Mouse (Mus musculus) embryo, embryonic 9.5 days (tissue): ENCODE measurements around the gene Plcb4.

Experiments
- DNase-seq: peaks from one replicate; pipeline ENCODE4 v3.0.0-alpha.2; 2017; ENCODE audit errors: extremely low spot score

The Plcb4 gene

DNA sequence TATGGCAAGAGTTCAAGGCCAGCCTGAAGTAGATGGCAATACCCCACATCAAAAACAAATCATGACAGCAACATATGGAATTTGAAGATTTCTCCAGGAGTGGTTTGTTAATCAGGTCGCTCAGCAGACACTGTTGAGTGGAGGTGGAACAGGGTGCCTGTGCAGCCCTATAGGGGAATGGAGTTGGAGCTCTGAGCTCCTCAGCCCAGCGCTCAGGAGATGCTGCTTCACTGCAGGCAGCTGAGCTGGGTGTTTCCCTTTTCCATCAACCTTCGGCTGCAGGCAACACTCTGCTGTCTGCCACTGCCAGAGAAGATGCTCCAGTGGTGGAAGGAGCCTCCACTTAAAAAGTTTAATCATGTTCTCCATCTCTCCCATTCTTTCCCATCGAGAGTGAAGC lies 149.5 kb downstream of the Plcb4 start:
- no peak for DNase-seq

DNA sequence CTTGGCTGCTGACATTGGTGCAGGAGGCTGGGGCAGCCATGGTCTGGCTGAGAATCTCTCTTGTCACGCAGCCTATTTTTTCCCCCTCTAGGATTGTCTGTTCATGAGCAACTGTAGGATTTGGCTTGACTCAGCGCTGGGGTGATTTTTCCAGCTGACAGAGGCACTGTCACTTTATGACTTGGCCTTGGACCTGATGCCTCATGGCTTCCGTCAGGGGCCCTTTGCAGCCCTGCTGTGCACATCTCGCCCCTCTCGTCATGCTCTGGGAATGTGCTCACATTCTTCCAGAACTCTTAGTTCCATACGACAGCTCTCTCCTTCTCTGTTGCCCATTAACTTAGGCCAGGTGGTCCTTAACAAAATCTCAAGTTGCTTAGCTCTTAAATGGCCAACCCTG lies 152.0 kb downstream of the Plcb4 start:
- DNase-seq, result no peak

GRCm38 (mm10) chr2:135811453-135812101 lies 152.8 kb downstream of the Plcb4 start:
- DNase-seq, result no peak

GRCm38 (mm10) chr2:135812701-135813246 lies 154.0 kb downstream of the Plcb4 start:
- DNase-seq, result no peak

DNA sequence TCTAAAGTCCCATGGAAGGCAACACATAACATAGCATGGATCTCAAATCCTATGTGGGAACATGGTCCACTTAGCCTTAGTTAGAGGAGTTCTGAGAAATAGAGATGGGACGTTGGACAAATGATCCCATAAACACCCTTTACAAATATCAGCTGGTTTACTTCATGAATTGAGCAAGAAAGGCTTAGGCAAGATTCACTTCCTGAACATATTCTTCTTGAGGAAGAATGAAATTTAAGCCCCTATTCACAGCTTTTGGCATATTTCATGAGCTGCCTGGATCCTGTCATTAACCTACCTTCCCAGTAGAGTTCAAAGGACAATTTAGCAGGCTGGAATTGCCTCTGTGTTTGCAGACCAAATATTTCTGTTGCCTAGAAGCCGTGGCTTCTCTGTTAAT lies 161.9 kb downstream of the Plcb4 start:
- no peak for DNase-seq

- DNase-seq, result no peak
These were observed 164.9 kb downstream of the Plcb4 start for GRCm38 (mm10) chr2:135823690-135824089.

DNA sequence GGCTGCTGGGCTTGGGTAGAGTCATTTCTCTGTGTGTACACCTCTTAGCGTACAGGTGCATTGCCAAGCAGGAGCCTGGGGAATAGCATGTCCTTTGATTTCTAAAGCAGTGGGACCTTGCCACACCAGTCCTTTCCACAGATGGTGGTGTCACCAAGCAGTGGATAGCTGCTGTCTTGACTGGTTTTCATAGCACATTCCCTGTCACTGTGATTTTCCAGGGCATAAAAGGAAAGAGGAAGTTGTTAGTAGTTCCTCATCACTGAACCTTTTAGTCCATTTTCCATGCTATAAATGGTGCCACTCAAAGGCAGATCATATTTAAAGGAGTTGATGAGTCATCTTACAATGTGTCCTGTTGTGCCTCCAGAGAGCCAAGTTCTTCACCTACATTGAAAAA lies 165.9 kb downstream of the Plcb4 start:
- DNase-seq, result no peak

DNA sequence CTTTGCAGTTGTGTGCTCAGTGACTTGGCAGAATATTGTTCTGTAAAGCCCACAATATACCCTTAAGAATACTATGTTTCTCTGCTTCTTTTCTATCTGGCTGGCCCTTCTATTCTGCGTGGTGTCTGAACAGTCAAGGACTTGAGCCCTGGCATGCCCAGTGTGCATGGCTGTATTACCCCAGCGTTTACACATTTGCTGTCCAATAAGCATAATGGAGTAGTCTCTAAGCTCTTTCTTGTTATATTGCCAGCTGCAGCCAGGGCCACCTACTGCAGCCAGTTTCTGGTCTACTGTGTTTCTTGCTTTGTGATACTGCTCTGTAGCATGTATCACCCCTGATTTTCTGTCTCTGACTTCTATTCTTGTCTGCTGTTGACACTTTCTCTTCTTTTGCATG lies 166.8 kb downstream of the Plcb4 start:
- no peak for DNase-seq

DNA sequence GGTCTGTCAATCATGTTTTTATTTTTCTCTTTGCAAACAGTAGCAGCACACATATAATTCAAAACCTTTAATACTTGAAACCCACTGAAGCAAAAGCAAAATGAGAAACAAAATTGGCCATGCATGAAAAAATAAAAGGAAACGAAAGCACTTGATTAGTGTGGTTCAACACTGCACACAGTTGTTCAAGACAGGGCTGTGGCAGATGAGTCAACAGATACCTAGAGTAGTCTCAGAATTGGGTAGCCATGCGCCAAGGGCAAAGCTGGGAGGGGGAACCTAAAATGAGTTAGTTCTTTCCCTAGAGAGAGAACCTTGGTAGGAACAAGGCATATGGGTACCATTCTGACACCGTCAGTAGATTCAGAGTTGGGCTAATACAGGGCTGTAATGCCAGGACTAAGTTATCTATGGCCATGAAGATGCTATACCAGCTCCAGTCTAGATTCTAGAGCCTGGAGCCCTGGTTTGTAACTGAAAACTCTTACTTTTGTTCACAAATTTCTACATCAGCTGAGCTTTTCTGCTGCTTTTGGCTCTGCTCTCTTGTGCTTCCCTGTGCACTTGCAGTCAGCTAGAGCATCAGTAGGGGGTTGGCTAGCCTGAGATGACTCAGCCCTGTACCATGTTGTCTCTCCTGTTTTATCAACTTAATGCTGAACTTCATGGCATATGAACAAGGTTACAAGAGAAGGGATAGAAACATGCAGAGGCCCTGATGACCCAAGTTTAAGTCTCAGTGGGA lies 168.0 kb downstream of the Plcb4 start:
- no peak for DNase-seq

DNA sequence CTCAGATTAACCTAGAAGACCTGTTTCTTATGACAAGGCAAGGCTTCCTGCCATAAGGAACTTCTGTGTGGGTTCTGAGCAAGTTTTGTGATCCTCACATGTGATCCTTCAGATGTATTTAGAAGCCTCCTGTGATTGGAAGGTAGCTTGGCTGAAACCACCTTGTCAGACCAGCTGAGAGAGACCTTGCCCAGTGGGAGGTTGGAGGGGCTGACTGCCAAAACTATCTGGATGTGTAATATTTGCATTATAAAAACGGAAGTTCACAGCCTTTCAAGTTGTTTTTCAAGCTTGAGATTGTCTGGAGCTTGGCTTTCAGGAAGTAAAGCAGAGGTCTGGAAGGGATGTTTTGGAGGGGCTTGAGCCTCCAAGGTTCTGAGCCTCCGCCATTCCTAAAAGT lies 169.6 kb downstream of the Plcb4 start:
- DNase-seq, result no peak

DNA sequence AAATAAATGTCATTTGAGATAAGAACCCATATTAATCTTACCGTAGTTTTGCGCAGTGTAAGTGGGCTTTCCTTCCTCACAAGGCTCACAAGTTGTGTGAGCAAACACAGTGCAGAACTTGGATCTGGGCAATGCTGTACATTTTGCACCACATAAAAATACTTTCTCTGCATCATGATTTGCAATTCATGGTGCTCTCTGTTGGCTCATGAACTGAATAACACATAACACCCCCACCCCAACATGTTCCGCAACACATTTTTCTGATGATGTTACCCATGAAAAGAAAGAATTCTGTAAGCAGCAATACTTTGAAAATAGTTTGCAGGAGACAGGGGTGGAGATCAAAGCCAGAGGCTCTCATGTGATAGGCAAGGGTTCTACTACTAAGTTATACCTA lies 174.9 kb downstream of the Plcb4 start:
- DNase-seq, result no peak

- no peak for DNase-seq
These were observed 175.6 kb downstream of the Plcb4 start for GRCm38 (mm10) chr2:135834435-135834834.

- no peak for DNase-seq
These were observed 177.1 kb downstream of the Plcb4 start for GRCm38 (mm10) chr2:135835911-135836310.

DNA sequence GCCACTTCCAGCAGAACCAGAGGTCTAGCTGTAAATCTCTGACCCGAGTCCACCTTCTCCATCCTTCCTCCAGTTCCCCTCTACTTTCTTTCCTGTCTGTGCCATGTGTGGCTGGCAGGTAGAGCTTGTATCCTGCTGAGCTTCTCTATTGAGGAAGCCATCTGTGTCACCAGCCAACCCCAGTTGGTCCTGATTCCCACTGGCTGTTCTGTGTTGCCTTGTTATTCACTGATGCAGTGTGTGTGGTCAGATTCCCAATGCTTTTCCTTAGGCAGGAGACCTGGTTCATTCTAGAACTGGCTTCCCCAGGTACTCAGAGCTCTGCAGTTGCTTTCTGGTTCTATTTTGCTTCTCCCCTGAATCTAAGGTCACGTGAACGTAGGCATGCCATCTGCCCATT lies 177.6 kb downstream of the Plcb4 start:
- no peak for DNase-seq

DNA sequence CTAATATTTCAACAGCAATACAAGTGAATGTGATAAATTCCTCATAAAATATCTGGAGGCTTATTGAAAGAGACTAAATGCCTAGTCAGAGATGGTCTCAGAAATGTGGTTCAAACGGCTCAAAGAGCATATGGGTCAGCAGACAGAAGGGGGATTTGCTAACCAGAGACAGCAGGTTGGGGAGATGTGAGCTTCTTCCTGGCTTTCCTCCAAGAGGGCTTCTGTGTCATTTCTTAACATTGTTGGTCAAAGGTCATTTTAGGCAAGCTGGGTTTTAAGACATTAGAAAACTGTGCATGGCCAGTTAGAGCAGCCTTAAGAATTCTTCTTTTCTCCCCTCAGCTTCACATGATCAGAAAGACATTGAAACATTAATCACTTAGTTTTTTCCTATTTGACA lies 178.9 kb downstream of the Plcb4 start:
- no peak for DNase-seq

DNA sequence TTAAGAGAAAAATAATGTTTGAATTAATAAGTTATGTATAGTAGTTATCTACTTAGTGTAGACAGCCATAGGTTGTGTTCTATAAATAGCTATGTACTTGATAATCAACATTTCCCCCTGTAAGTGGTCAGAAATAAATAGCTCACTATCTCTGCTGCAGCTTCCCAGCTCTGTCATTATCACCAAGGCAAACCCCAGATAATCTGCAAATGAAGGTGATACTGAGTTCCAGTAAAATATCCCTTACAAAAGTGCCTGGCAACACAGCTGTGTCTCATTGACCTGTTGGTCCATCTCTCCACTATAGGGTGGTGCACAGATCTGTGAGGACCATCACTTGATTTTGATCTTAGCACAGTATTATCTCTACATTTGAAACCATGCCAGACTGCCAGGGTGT lies 179.3 kb downstream of the Plcb4 start:
- DNase-seq, result no peak

DNA sequence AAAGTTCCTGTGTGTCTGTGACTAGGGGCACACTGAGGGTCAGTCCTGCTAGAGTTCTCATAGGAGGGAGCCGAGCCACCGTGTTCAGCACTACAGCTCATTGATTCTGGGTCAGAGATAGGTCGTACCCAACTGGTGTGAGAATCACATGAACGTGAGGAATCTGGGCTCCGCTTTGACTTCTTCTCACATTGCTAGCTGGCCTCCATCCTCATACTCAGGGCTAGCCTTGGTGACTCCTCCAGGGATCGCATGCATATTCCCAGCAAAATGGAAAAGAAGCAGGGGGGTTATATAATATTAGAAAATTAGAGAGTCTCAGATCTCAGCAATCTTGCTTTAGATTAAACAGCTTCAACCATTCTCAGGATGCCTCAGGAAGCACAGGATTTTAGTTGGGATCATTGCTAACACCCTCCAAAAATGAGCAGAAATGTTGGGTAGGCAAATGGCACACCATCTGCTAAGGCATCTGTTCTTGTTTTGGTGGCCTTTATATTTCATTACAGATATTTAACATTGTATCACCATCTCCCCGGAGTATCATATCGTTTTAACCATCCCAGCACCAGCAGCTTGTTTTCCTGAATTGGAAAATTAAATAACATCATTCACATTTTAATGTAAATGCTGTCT lies 180.0 kb downstream of the Plcb4 start:
- DNase-seq, result no peak

DNA sequence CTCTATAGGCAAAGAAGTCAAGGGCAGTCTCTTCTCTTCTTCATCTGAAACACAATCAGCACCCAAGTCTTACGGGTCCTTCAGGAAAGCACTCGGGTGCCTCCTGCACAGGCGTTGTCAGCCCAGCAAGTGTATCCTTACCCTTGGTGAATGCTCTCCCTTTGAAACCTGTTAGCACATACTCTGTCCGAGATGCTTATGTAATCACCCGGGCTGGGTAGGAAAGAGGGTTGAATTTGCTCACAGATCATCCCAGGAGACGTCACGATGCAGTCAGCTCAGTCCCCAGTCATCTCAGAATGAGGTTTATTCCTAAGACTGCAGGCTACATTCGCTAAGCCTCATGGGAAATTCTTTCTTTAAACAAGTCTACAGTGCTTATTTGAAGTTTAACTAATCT lies 184.9 kb downstream of the Plcb4 start:
- DNase-seq, result no peak

DNA sequence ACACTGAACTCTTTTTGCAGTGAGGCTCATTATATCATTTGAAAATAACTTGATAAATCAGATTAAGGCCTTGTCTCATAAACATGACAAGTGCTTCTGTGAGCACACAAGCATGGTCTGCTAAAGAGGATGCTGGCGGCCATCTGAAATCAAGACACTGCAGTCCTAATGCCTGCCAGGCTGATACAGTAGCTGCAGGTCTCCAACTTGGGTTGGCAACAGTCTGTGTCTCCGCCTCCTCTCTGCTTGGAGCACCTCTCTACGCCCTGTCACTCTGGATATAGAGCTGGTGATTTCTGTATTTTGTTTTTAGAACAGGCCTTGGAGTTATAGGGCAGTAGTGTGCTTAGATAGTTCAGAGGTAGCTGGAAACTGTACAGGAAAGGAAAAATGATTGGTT lies 188.1 kb downstream of the Plcb4 start:
- no peak for DNase-seq

- no peak for DNase-seq
These were observed 188.9 kb downstream of the Plcb4 start for GRCm38 (mm10) chr2:135847738-135848137.

DNA sequence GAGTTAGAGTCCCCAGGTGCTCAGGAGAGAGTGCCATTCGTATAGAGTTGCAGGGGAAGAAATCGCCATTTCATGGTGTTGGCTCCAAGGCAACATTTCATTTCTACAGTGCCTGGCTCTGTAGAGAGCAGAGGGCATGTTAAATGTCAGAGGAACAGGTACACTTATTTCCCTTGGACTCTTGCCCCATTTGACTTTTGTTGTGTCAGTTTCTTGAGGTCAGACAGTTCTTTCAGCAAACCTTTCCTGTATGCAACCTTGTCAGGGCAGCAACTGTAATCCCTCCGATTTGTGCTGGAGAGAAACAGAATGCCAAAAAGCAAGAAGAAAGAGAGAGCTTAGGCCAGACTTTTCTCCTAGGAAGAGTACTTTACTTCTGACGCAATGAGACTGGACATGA lies 189.4 kb downstream of the Plcb4 start:
- DNase-seq, result no peak

DNA sequence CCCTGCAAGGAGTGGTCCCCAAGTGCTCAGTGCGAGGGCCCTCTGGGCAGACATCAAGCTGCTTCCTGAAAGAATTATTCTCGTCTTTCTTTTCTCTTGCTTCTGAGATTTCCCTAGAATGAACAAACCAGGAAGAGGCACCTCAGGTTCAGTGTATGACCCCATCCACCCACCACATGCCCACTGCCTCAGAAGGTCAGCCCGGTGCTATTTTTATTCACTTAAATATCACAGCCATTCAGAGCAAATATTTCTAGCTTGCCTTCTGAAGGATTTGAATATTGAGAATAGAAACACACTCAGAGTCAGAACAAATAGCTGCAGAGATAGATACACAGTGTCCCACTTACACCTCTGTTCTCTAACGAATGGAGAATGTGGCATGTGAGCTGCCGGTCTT lies 193.2 kb downstream of the Plcb4 start:
- DNase-seq, result no peak

- DNase-seq, result no peak
These were observed 194.3 kb downstream of the Plcb4 start for GRCm38 (mm10) chr2:135853085-135853484.
